In genomic region chr2:4601034-4601890, GRCm38 (mm10) we compare ENCODE assay signal across 8 mouse cellular contexts. TPM values are rescaled to one million over a fixed set of nuclear protein-coding genes. Genes with fewer than 3 reads are reported as not detected.
DNase-seq lines count a peak whose midpoint lies in the region; ATAC-seq and TF ChIP-seq lines count a peak whose summit lies in the region.

No protein-coding gene starts in this region.

- no peaks in the 10 kb centered on the region for H3K9me3 ChIP-seq in heart, embryonic 12.5 days (replicated peaks)
- no peaks in the 10 kb centered on the region for H3K9me3 ChIP-seq in embryonic facial prominence, embryonic 11.5 days (replicated peaks; ENCODE audit: control insufficient read depth, low read length)
- H3K9me3 ChIP-seq in lung, postnatal 0 days (ENCODE audit: low read length), result no peaks in the 10 kb centered on the region

- WGBS in heart, embryonic 12.5 days, result 48% methylated on average over 15 of the region's 15 CpGs
- WGBS in embryonic facial prominence, embryonic 11.5 days, result 47% methylated on average over 15 of the region's 15 CpGs
- WGBS in lung, postnatal 0 days, result 39% methylated on average over 15 of the region's 15 CpGs

- peak; percentile 93 for DNase-seq in heart, adult 11 months
- peak; percentile 51 for DNase-seq in adrenal gland, postnatal 25 days
- DNase-seq in embryonic facial prominence, embryonic 11.5 days (ENCODE audit: low spot score), result peak; percentile 71
- DNase-seq in heart, postnatal 25 days (ENCODE audit: low spot score), result peak; percentile 40
- DNase-seq in layer of hippocampus, adult 8-10 months (ENCODE audit: low spot score in 2 of 2), result peak; percentile 54 to 75
- DNase-seq in lung, postnatal 0 days (ENCODE audit: low spot score), result peak; percentile 85
- DNase-seq in retina, postnatal 7 days (ENCODE audit: low read depth, low spot score), result peak; percentile 66

- peak; percentile 88 for TF ChIP-seq CTCF in lung, postnatal 0 days (IDR thresholded peaks at IDR 0.05)

- peaks cover 22% of the 10 kb centered on the region for H3K4me1 ChIP-seq in heart, embryonic 12.5 days (replicated peaks)
- H3K4me1 ChIP-seq in embryonic facial prominence, embryonic 11.5 days (ENCODE audit: control insufficient read depth, insufficient read depth, low read length), result no peaks in the 10 kb centered on the region; the same call in 1 of the 2 replicates
- peaks cover 7% of the 10 kb centered on the region; the same call in 1 of the 2 replicates for H3K4me1 ChIP-seq in lung, postnatal 0 days (ENCODE audit: insufficient read depth, low read depth, low read length)

- no peak overlapping the region for H3K4me3 ChIP-seq in heart, embryonic 12.5 days
- H3K4me3 ChIP-seq in embryonic facial prominence, embryonic 11.5 days (ENCODE audit: low read depth, low read length), result no peak overlapping the region
- no peak overlapping the region for H3K4me3 ChIP-seq in lung, postnatal 0 days (ENCODE audit: low read depth, low read length)

- no peaks in the 10 kb centered on the region for H3K27me3 ChIP-seq in heart, embryonic 12.5 days (replicated peaks)
- no peaks in the 10 kb centered on the region for H3K27me3 ChIP-seq in embryonic facial prominence, embryonic 11.5 days (ENCODE audit: control insufficient read depth, insufficient read depth, low read length)
- no peaks in the 10 kb centered on the region for H3K27me3 ChIP-seq in lung, postnatal 0 days (replicated peaks; ENCODE audit: insufficient read depth, low read length)

- no peak overlapping the region for H3K27ac ChIP-seq in heart, embryonic 12.5 days (ENCODE audit: poor library complexity, severe bottlenecking)
- 0 out of 2 replicates have a peak overlapping the region, but pooled peaks have one; percentile 9 for H3K27ac ChIP-seq in embryonic facial prominence, embryonic 11.5 days (replicated peaks; ENCODE audit: low read depth, low read length)
- no peak overlapping the region for H3K27ac ChIP-seq in lung, postnatal 0 days (ENCODE audit: low read length)

- peaks cover 74% of the 10 kb centered on the region for H3K36me3 ChIP-seq in heart, embryonic 12.5 days
- peaks cover 15% of the 10 kb centered on the region for H3K36me3 ChIP-seq in embryonic facial prominence, embryonic 11.5 days (replicated peaks; ENCODE audit: control insufficient read depth, insufficient read depth, low read depth, low read length)
- H3K36me3 ChIP-seq in lung, postnatal 0 days (ENCODE audit: insufficient read depth, low read length), result peaks cover 43% of the 10 kb centered on the region

- TF ChIP-seq EP300 in lung, postnatal 0 days (IDR thresholded peaks at IDR 0.05), result 0 out of 2 replicates have a peak, but pooled peaks have one; percentile 19

- no peak for ATAC-seq in heart, embryonic 12.5 days (ENCODE audit: insufficient number of reproducible peaks, low FRiP score)
- no peak for ATAC-seq in embryonic facial prominence, embryonic 11.5 days (replicated peaks; ENCODE audit: insufficient number of reproducible peaks, low FRiP score, low TSS enrichment, low read depth)
- peak; percentile 41 for ATAC-seq in lung, postnatal 0 days

- H3K4me2 ChIP-seq in heart, embryonic 12.5 days, result no peak overlapping the region
- no peak overlapping the region for H3K4me2 ChIP-seq in embryonic facial prominence, embryonic 11.5 days (ENCODE audit: low read depth, low read length)
- no peak overlapping the region for H3K4me2 ChIP-seq in lung, postnatal 0 days (replicated peaks; ENCODE audit: low read depth, low read length)

- no peak overlapping the region for H3K9ac ChIP-seq in heart, embryonic 12.5 days
- no peak overlapping the region for H3K9ac ChIP-seq in embryonic facial prominence, embryonic 11.5 days (replicated peaks; ENCODE audit: low read length)
- no peak overlapping the region for H3K9ac ChIP-seq in lung, postnatal 0 days (replicated peaks; ENCODE audit: low read depth)

- intact Hi-C loops in heart, postnatal 25 days (cut with DNase I), result loop anchor here (1.0 to 10.0 kb wide), 4 partner anchors 38 to 376 kb away; partner anchors contain the start of gene Prpf18

RNA-seq across cellular contexts. Expression of gene Prpf18, which starts 50.7 kb away (rescaled TPM):
- polyA plus RNA-seq in heart, embryonic 12.5 days (2016; fragmentation: Nextera tagmentation; extraction: Ambion mirVana), result 35.7 and 36.1 TPM in 2 replicates
- total RNA-seq in adrenal gland, postnatal 25 days (2021), result 42.7 and 57.4 TPM in 2 replicates
- polyA plus RNA-seq in embryonic facial prominence, embryonic 11.5 days (2014; fragmentation: Nextera tagmentation; extraction: Ambion mirVana), result 37.7 and 41.9 TPM in 2 replicates
- 10 to 100 TPM; 33.3 to 38.3 TPM for total RNA-seq in heart, postnatal 25 days (2021)
- 10 to 100 TPM; 42.0 to 49.8 (median 47.5) TPM for total RNA-seq in layer of hippocampus, adult 8-10 months (2022)
- polyA plus RNA-seq in lung, postnatal 0 days (2015; fragmentation: Nextera tagmentation; extraction: Ambion mirVana), result 39.2 and 46.5 TPM in 2 replicates

Comparison
In these comparisons a context has a peak if more than half of its experiments do, and no peak if none do; other contexts are left out.
1. DNase-seq: peak in every context shown above with its lines; median percentile 93 in heart, adult 11 months; 85 in lung, postnatal 0 days; 71 in embryonic facial prominence, embryonic 11.5 days; 66 in retina, postnatal 7 days; 64 in layer of hippocampus, adult 8-10 months; 51 in adrenal gland, postnatal 25 days; 40 in heart, postnatal 25 days.